Mouse (Mus musculus) spleen, adult 2 months (tissue): ENCODE measurements around the gene Cyb561d1. TPM values are rescaled to one million over a fixed set of nuclear protein-coding genes. Genes with fewer than 3 reads are reported as not detected.
"Not testable (repeated sequence)": the region's sequence is repeated elsewhere in the genome, so short reads cannot be mapped to it uniquely, and the experiment has no call there.

Source experiments
- DNase-seq, 2 experiments: peaks; one replicate each; pipeline versions ENCODE4 v3.0.0 to v3.0.0-alpha.2; 2012 to 2021; ENCODE audit warnings: low spot score in 2 of 2, low read depth in 1 of 2
- H3K27ac ChIP-seq: fragments of 200-500 bp; 2 replicates; pipeline ENCODE4 v1.5.1; 2012; ENCODE audit warnings: low read length, inconsistent platforms; ENCODE audit not compliant: insufficient read depth
- H3K27me3 ChIP-seq: fragments of 200-500 bp; 2 replicates; pipeline ENCODE4 v1.6.1; 2012; ENCODE audit warnings: mild to moderate bottlenecking, moderate library complexity, low read length, inconsistent platforms; ENCODE audit not compliant: control insufficient read depth, insufficient read depth
- H3K36me3 ChIP-seq: fragments of 200-500 bp; 2 replicates; pipeline ENCODE4 v1.6.1; 2012; ENCODE audit warnings: mild to moderate bottlenecking, low read length, inconsistent platforms; ENCODE audit not compliant: control insufficient read depth, insufficient read depth
- H3K4me1 ChIP-seq: fragments of 200-500 bp; 2 replicates; pipeline ENCODE4 v1.6.1; 2011; ENCODE audit warnings: inconsistent platforms; ENCODE audit not compliant: control insufficient read depth, insufficient read depth, insufficient read length
- H3K4me3 ChIP-seq: fragments of 200-500 bp; 2 replicates; pipeline ENCODE4 v1.5.1; 2011; ENCODE audit warnings: mild to moderate bottlenecking, inconsistent platforms; ENCODE audit not compliant: insufficient read depth, insufficient read length; ENCODE audit errors: extremely low read depth
- CTCF ChIP-seq: fragments of 200-500 bp; IDR thresholded peaks from 2 replicates; pipeline ENCODE4 v1.5.1; 2011; ENCODE audit warnings: mild to moderate bottlenecking, inconsistent platforms; ENCODE audit not compliant: insufficient read depth, insufficient read length, insufficient replicate concordance; ENCODE audit errors: extremely low read depth
- POLR2A ChIP-seq: fragments of 200-500 bp; IDR thresholded peaks from 2 replicates; pipeline ENCODE4 v1.6.1; 2011; ENCODE audit warnings: low read depth, low read length, inconsistent platforms
- WGBS: fragments of 180-500 bp; shearing (Covaris S2); methylation state at CpG from one replicate; pipeline ENCODE4 v1.1.7; 2018; 5-methylcytosine and 5-hydroxymethylcytosine counted together
- polyA plus RNA-seq: library from polyadenylated mRNA; depleted of rRNA; stranded (reverse); fragments of >200 nt; gene quantifications from 2 replicates; pipeline ENCODE4 v1.2.3, GENCODE M21; 2012; rRNA removed

Cyb561d1 gene
- polyA plus RNA-seq = 12.7 and 13.8 TPM in 2 replicates

GRCm38 (mm10) chr3:108200329-108201323, at the start of gene Cyb561d1:
TSS of gene Cyb561d1 (minus strand) at chr3:108201212.
- WGBS = 3% methylated on average over 44 of the region's 44 CpGs
- TF ChIP-seq POLR2A (peak; percentile 40), CTCF (peak; percentile 52; the same call in 1 of the 2 replicates)
- Histone ChIP-seq H3K27ac (peak within 1 kb of the TSS; percentile 97), H3K4me3 (peak within 1 kb of the TSS; percentile 93), H3K4me1 (peaks cover 9% of the 10 kb centered on the region; the same call in 1 of the 2 replicates), H3K36me3 (peaks cover 1% of the 10 kb centered on the region; the same call in 1 of the 2 replicates), H3K27me3 (no peaks in the 10 kb centered on the region)
- peak; percentile 77 to 93 for DNase-seq

GRCm38 (mm10) chr3:108246857-108247256, 45.8 kb upstream of the Cyb561d1 start:
- Histone ChIP-seq H3K27me3 (no peaks in the 10 kb centered on the region), H3K36me3 (no peaks in the 10 kb centered on the region), H3K4me3 (no peak overlapping the region), H3K27ac (no peak overlapping the region), H3K4me1 (no peaks in the 10 kb centered on the region)
- DNase-seq = no peak
- no peak for TF ChIP-seq POLR2A
- no peak for TF ChIP-seq CTCF
- 38% methylated on average over 2 of the region's 2 CpGs for WGBS

GRCm38 (mm10) chr3:108241243-108241839, 40.3 kb upstream of the Cyb561d1 start:
- Histone ChIP-seq H3K4me1 (no peaks in the 10 kb centered on the region), H3K4me3 (no peak overlapping the region), H3K27me3 (no peaks in the 10 kb centered on the region), H3K36me3 (no peaks in the 10 kb centered on the region), H3K27ac (no peak overlapping the region)
- 88% methylated on average over 3 of the region's 3 CpGs for WGBS
- no peak for TF ChIP-seq POLR2A
- no peak for TF ChIP-seq CTCF
- DNase-seq = no peak

GRCm38 (mm10) chr3:108237474-108238102, 36.6 kb upstream of the Cyb561d1 start:
- 81% methylated on average over 4 of the region's 4 CpGs for WGBS
- not testable (repeated sequence) for H3K27me3 ChIP-seq, DNase-seq, H3K36me3 ChIP-seq, H3K4me3 ChIP-seq, H3K27ac ChIP-seq, H3K4me1 ChIP-seq

GRCm38 (mm10) chr3:108231646-108232045, 30.6 kb upstream of the Cyb561d1 start:
- Histone ChIP-seq H3K27me3 (peaks cover 7% of the 10 kb centered on the region), H3K36me3 (no peaks in the 10 kb centered on the region), H3K27ac (no peak overlapping the region), H3K4me3 (no peak overlapping the region), H3K4me1 (peaks cover 2% of the 10 kb centered on the region; the same call in 1 of the 2 replicates)
- no peak for DNase-seq
- TF ChIP-seq CTCF (no peak), POLR2A (no peak)
- WGBS = 85% methylated on average over 4 of the region's 4 CpGs

- Histone ChIP-seq H3K4me1 (peaks cover 9% of the 10 kb centered on the region; the same call in 1 of the 2 replicates), H3K36me3 (no peaks in the 10 kb centered on the region), H3K27ac (no peak overlapping the region), H3K4me3 (no peak overlapping the region), H3K27me3 (peaks cover 20% of the 10 kb centered on the region)
- 84% methylated on average over 2 of the region's 2 CpGs for WGBS
- TF ChIP-seq POLR2A (no peak), CTCF (no peak)
- DNase-seq = no peak
Observed at GRCm38 (mm10) chr3:108227521-108227920, 26.5 kb upstream of the Cyb561d1 start.
